Mouse (Mus musculus): ENCODE results near the gene Lgals1. TPM values are rescaled to one million over a fixed set of nuclear protein-coding genes. Genes with fewer than 3 reads are reported as not detected.
A peak's percentile ranks its signal among the peaks of the same experiment; 100 is the strongest.
"Not testable (repeated sequence)": the region's sequence is repeated elsewhere in the genome, so short reads cannot be mapped to it uniquely, and the experiment has no call there.

Gene Lgals1
- 66.7 and 92.6 TPM in 2 replicates for total RNA-seq (2015; ENCODE audit: low replicate concordance)
- 67.5 and 70.4 TPM in 2 replicates for total RNA-seq (2017; ENCODE audit: low replicate concordance)

DNA sequence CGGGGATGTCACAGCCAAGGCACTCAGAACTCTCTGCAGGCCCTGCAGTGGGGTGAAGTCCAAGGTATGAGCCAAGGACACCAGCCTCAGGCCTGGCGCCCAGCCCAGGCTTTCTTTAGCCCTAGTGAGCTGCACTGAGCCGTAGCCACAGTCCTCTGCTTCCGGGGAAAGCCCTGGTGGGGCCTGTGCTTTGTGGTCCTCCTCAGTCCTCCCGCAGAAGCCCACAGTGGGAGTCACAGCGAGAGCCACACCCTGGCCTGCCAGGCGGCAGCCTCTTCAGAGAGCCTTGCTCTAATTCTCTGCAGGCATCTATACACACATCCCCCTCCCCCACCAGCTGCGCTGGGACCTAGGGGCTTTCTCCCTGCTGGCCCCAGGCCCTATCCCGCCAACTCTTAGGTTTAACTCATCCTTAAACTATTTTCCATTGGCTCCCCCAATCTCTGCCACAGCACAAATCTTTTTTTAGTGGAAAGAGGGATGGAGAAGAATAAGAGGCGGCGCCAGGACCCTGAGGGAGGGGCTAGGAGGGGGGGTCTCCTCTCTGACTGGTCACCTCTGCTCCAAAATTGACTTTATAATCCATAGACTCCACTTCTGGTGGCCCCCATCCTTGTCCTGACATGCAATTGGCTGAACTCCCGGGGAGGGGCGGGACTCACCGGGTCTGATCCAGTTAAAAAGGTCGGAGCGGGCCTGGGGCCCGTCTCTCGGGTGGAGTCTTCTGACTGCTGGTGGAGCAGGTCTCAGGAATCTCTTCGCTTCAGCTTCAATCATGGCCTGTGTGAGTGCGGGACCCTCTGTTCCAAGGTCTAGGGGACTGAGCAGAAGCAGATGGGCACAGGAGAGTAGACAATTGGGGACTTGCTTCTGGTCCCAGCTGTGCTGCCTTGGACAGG lies at the start of gene Lgals1:
Gene Lgals1 (plus strand): TSS at position 705 of the 899 bp plus-strand sequence.
- ATAC-seq (replicated peaks; ENCODE audit: low FRiP score, poor library complexity, severe bottlenecking): no peak

DNA sequence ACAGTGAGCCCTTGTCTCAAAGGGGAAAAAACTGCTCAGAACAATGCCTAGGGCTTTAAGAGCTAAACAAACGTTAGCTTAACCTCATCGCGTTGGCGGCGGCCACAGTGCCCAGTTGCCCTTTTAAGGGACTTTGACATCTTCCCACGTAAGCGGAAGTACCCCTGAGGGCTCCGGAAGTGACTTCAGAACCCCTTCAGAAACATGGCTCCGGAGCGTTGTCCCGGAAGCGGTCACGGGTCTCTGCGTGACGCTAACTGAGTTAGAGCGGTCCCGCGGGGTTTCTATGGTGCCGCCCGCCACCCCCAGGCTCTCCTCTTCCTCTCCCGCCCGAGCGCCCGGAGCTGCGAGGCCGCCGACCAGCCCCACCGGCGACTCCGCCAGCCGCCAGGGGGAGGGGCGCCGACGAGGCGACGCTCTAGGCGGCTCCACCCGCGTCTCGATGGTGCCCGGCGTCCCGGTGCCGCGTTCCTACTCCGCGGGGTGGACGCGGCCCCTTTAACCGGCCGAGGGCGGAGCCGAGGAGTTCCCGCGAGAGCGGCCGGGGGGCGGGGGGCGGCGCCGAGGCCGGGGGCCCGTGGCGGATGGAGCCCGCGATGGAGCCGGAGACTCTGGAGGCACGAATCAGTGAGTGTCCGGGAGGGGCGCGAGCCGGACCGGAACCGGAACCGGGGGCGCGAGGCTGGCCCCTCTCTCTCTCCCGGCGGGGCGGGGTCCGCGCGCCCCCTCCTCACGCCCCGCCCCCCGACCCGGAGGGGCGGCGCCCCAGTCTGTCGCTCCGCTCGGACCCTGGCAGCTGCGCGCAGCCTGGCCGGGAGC lies 49.3 kb upstream of the Lgals1 start, which contains the start of gene Gga1:
Gene Gga1 (plus strand): TSS at position 200 of the 819 bp plus-strand sequence.
- ATAC-seq (replicated peaks; ENCODE audit: low FRiP score, poor library complexity, severe bottlenecking): peak; percentile 74

DNA sequence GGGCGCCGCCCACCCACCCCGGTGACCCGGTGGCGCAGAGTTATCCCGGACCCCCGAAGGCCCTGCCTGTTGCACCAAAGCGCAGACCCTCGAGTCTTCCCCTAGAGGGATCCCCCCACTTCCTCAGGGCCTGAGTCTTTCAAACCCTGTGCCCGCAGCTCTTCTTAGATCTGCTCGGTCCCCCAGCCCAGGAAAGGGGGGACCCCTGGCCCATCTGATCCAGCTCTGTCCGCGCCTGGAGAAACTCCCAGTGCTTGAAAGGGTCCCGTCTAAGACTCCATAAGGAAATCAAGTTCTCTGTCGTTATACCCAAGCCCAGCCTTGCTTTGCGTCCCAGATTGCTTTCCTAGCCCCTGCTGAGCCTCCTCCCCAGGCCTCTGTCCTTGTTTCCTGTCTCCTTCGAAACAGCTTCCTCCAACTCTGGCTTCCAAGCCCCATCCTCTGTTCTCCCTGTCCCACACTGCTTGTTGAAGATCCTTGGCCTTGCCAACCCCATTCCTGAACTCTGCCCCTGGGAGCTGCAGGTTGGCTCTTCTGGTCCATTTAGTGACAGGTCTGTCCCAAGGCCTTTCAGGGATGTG lies 48.6 kb upstream of the Lgals1 start:
- no peak for ATAC-seq (replicated peaks; ENCODE audit: low FRiP score, poor library complexity, severe bottlenecking)

DNA sequence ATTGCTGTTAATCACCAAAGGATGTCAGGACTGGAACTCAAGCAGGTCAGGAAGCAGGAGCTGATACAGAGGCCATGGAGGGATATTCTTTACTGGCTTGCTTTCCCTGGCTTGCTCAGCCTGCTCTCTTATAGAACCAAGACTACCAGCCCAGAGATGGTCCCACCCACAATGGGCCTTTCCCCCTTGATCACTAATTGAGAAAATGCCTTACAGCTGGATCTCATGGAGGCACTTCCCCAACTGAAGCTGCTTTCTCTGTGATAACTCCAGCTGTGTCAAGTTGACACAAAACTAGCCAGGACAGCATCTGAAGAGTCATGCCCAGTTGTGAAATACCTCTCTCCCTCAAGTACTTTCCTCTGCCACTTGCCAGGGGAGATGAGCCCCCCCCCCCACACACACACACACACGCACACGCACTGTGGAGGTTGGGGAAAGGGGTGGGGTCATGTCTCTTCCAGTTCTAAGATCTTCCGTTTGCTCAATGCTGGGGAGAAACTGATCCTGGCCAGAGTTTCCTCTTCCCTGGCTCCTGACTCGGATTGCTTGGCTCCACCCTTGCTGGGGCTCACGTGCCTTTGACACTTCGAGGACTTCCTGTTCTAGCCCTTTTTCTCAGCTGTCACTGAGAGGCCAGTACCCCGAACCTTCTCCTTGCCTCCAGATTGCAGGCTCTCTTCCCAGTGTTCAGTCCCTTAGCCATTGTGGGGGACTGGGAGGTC lies 47.6 kb upstream of the Lgals1 start:
- ATAC-seq (replicated peaks; ENCODE audit: low FRiP score, poor library complexity, severe bottlenecking): not testable (repeated sequence)

DNA sequence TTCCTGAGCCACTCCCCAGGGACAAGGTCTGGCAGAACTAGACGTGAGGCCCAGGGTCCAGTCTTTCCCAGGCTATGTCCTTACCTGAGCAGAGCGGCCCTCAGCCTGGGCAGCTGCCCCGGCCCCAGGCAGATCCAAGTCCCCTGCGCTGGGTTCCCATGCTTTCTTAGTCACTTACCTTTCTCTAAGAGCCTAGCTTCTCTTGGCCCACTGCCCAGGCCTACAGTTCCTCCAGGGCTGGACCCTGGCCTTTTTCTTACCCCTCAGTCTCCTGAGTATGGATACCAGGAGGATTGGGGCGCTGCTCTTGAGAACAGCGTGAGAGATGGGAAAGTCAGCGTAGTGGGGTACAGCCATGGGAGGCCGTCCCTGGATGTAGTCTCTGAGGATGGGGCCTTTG lies 46.1 kb upstream of the Lgals1 start:
- ATAC-seq (replicated peaks; ENCODE audit: low FRiP score, poor library complexity, severe bottlenecking): no peak

DNA sequence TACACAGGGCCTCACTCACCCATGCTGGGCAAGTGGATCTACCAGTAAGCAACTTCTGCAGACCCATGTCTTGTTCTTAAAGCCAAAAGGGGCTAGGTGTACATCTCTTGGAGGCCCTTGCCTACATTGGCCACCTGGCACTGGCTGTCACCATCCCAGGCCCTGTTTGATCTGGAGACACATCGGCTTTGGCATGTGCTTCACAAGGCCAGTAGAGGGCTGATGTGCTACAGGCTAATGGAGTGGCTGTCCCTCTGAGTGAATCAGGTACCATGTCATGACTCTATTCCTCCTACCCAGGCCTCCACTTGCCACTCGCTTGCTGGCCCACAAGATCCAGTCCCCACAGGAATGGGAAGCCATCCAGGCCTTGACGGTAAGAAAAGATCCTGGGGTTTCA lies 44.7 kb upstream of the Lgals1 start:
- no peak for ATAC-seq (replicated peaks; ENCODE audit: low FRiP score, poor library complexity, severe bottlenecking)

DNA sequence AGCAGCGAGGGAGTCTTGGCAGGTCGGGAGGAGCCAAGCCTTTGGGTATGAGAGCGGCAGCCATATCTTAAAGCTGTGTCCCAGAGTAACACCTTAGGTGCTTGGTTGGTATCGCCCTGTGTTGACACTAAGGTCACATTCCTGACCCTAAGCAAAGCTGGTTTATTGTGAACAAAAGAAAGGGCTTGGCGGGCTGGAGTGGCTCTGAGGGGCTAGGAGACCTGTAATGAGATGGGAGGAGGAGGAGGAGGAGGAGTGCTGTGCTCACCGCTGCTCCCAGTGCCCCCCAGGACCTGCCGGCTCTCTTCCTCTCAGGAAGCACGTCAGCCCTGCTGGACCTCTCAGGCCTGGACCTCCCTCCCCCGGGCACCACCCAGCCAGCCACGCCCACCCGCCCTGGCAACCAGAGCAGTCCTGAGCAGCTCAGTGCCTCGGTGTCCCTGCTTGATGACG lies 37.1 kb upstream of the Lgals1 start:
- ATAC-seq (replicated peaks; ENCODE audit: low FRiP score, poor library complexity, severe bottlenecking): no peak; the same call in 1 of the 2 replicates

DNA sequence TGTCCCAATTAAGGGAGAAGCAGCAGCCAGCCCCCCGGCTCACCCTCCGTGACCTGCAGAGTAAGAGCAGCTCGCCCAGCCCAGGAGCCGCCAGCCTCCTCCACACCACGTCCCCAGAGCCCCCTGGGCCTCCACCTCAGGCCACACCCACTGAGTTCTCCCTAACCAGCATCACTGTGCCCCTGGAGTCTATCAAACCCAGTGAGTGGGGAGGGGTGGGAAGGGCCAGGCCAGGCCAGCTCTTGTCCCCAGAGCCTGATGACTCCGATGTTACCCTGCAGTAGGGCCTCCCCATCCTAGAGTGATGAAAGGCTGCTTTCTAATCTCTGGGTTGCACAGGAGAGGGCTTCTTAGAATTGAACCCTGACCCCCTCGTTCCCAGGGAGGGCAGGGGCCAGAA lies 34.1 kb upstream of the Lgals1 start:
- ATAC-seq (replicated peaks; ENCODE audit: low FRiP score, poor library complexity, severe bottlenecking): no peak

DNA sequence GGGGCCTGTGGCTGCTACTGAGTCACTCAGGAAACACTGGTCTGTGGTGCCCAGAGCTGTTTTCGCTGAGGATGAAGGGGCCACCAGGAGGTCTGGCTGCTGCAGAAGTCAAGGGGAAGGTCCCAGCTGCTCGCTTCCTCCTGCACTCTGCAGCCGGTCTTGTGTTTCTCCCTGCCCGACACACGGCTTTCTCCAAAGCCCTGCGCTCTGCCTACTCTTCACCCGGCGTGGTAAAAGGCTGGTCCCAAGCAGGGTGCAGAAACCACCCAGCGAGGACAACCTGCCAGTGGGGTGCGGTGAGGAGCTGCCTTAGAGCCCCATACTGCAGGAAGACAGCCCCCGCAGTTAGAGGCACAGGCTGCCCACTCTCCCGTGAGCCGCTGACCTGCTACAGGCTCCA lies 31.8 kb upstream of the Lgals1 start:
- ATAC-seq (replicated peaks; ENCODE audit: low FRiP score, poor library complexity, severe bottlenecking): no peak

DNA sequence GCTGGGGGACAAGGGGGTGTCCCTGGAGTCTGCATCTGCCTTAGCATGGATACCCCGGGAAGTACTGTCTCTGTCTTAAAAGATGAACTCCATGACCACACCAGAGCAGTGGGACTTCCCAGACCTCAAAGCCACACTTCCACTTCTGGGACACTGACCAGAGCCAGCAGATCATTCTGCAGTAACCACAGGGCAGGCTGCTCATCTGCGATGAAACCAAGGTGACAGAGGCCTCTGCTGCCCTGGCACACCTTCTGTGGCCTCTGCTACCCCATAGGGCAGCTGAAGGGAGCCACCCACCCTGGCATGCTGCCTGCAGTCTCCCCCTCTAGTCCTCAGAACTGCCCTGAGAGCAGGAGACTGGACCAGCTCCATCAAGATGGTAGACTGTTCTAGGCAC lies 30.8 kb upstream of the Lgals1 start:
- ATAC-seq (replicated peaks; ENCODE audit: low FRiP score, poor library complexity, severe bottlenecking): no peak

DNA sequence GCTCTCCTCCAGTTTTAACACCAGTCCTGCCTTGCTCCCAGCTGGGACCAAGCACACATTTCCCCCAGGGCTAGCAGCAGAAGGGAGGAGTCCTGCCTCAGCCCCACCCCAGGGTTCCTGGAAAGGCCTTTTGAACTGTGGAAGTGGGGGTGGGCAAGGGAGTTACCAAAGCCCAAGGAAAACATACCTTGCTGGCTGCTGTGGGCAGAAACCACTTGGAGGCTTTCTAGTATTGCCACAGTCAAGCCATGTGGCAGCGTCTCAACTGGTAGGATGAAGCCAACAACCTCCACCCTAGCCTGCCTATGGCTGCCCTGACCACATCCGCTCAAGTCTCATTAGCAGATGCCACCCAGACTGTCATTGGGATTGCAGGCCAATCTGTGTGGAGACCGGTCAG lies 30.4 kb upstream of the Lgals1 start:
- ATAC-seq (replicated peaks; ENCODE audit: low FRiP score, poor library complexity, severe bottlenecking): no peak

DNA sequence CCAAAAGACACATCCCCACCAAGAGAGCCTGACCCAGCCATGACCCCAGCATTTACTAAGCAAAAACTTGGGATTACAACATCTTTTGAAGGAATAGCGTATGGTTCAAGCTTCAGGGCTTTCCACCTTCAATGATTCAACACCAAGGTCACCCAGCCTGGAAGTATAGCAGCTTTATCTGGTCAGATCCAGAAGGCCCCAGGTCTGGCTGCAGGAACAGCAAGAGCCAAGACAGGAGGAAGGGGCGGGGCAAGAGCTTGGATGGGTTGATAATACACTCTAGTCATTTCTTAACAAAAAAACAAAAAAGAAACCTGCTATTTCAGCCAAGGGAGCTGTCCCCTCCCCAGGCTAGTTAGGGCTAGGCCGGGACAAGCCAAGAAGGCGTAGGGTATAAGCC lies 29.0 kb upstream of the Lgals1 start:
- 0 out of 2 replicates have a peak, but pooled peaks have one; percentile 37 for ATAC-seq (replicated peaks; ENCODE audit: low FRiP score, poor library complexity, severe bottlenecking)

DNA sequence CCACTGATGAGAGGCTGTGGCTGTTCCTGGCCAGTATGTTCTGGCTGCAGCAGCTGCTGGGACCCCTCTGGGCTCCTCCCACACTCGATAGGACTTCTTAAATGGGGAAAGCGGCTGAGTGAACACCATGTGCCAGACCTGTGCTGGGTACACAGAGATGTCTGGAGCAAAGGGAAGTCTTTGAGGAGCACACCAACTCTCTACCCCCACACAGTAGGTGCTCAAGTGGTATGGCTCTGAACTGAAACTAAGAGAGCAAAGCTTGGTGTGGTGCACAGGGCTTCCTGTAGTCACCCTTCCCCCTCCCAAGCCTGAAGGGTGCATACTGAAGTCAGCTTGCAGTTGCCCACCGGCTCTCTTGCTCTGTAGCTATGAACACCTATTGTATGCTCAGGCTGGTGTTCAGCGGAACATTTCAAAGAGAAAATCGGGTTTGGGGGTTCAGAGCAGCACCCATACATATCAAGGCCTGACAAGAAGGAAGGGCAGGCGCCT lies 28.0 kb upstream of the Lgals1 start:
- ATAC-seq (replicated peaks; ENCODE audit: low FRiP score, poor library complexity, severe bottlenecking): no peak

DNA sequence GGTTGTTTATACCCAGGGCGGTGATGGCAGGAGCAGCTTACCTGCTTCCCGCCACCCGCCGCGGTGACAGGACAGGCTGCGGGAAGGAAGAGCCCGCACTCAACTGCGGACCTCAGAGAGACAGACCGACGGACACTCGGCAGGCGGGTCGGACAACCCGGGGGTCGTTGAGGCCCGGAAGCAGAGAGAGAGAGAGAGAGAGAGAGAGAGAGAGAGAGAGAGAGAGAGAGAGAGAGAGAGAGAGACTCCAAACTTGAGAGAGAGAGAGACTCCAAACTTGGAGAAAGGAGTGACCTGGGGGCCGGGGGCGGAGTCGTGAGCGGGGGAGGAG lies 27.2 kb upstream of the Lgals1 start, which contains the start of gene Gm49510:
Gene Gm49510 (plus strand): TSS at position 259 of the 331 bp plus-strand sequence.
- ATAC-seq (replicated peaks; ENCODE audit: low FRiP score, poor library complexity, severe bottlenecking): peak; percentile 15; the same call in 1 of the 2 replicates

DNA sequence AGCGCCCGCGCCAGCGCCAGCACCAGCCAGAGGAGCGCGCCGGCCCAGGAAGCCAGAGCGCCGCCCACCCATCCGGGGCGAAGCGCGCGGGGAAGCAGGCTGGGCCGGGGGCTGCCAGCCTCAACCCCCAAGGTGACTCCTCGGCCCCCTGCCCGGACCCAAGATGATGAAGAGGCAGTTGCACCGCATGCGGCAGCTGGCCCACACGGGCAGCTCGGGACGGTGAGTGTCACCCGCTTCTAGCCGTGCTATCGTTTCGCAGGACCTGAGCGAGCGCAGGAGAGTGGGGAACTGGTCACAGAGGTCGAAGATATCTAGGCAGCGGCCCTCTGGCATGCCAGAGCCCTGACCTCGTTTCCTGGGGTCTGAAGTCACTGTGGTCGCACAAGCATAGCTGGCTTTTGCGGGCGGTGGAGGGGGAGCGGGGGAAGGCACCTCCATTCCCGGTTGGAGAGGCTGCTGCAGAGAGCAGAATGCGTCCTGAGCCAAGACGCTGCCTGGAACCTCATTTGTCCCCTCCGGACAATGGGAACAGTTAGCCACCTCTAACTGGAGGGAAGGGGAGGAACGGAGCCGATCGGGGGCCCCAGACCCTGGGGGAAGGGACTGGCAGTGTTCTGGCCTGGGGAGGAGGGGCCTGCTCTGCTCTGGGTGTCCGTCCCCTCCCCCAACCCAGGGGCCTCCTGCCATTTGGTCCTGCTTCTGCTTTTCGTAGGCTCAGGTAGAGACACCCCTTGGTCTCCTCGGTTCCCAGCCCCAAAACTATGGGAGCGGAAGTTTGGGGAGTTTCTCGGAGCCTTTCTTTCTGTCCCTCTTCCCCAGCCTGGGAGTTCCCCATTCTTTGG lies 26.6 kb upstream of the Lgals1 start, which contains the start of gene Sh3bp1:
Gene Sh3bp1 (plus strand): TSS at position 29 of the 845 bp plus-strand sequence.
- peak; percentile 41; the same call in 1 of the 2 replicates for ATAC-seq (replicated peaks; ENCODE audit: low FRiP score, poor library complexity, severe bottlenecking)

DNA sequence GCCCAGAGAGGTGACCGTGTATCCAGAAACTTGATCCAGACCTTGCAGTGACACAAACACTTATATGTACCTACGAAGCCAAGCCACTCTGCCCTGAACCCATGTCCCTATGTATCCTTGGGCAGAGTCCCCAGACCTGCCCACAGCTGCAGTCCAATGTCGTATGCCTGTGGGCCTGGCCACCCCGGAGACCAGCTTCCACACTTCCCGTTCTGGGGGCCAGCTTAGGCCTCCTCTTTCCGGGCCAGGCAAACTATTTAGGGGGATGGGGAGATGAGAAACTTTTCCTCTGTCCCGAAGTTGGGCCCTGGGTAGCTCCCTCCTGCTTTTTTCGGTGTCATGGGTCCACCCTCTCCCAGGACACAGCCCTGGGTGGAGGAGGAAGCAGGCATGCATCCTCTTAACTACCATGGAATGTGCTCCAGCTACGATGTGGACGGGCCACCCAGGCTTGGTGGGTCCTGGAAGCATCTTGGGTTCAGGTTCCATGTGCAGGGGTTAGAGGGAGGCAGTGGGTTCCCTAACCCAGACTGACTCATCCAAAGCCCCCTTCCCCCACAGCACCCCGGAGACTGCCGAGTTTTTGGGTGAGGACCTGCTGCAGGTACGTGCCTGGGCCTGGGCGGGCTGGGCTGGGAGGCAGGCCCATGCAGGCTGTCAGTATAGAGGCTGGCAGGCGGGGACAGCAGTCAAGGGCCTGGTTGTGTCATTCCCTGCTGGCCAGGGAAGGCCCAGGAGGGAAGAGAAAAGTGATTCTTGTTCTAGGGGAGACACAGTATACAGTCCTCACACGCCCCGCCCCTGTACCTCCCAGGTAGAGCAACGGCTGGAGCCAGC lies 25.7 kb upstream of the Lgals1 start:
- no peak for ATAC-seq (replicated peaks; ENCODE audit: low FRiP score, poor library complexity, severe bottlenecking)

DNA sequence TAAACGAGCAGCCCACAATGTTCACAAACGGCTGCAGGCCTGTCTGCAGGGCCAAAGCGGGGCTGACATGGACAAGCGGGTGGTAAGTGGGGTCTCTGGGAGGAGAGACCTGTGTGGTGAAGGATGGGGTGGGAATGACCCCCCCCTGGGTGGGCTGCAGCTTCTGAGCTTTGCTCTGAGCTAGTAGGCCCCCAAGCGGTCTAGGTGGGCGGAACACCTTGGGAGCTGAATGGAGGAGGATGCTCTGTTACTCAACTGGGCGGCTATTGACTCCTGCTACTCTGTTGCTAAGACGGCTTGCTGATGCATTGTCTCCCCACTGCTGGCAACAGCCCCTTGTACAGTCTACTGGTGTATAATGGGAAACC lies 25.1 kb upstream of the Lgals1 start:
- no peak for ATAC-seq (replicated peaks; ENCODE audit: low FRiP score, poor library complexity, severe bottlenecking)
